Mouse (Mus musculus): ENCODE measurements around the gene Zc3h12a.

DNA sequence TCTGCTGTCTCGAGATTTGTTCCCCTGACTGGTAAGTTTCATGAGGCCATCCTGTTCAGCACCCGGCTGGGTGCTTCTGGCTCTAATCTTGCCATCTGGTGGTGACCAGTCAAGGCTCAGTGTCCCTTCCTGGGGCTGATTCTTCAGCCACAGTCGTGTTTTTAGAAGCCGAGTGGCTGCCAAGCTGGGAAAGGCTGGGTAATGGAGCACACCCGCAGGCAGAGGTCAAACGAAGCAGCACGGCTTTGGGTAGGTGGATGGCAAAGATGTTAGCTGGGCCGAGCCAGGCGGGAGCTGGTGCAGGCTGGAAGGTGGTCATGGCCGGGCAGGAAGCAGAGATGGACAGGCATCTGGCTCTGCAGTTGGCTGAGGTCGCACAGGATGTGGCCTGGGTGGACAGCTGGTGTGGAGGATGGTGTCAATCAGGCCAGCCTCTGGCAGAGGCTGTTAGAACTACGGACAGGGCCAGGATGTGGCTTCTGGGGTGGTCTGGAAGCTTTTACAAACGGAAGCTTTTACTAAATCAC lies 49.1 kb upstream of the Zc3h12a start:
- TF ChIP-seq CTCF (IDR thresholded peaks at IDR 0.05; ENCODE audit: low read depth) (no peak), EP300 (IDR thresholded peaks at IDR 0.05; ENCODE audit: low read depth) (no peak)

Measured in liver, embryonic 14.5 days (tissue).